Mouse (Mus musculus) bone marrow macrophage, adult 2 months (primary cell): ENCODE data around the gene Ciao1.

Experiments used
- CTCF ChIP-seq: IDR thresholded peaks from 2 replicates; pipeline ENCODE4 v1.5.1; 2012; ENCODE audit warnings: low read depth, mild to moderate bottlenecking, low read length, moderate library complexity
- POLR2A ChIP-seq: IDR thresholded peaks from 2 replicates; pipeline ENCODE4 v1.6.1; 2012; ENCODE audit warnings: mild to moderate bottlenecking, low read depth, low read length, borderline replicate concordance

DNA sequence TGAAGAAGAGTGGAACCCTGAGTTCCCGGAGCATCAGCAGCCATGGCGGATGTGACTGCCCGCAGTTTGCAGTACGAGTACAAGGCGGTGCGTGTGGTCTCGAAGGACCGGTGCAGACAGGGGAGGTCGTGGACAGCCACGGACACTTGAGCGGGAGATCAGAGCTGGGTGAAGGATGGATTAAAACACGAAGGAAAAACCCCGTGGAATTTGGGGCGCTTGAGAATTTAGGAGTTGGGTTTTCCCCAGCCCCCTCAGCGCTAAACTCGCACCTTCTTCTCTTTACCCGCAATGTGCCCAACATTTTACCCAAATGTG lies 39.2 kb downstream of the Ciao1 start:
- TF ChIP-seq CTCF (no peak), POLR2A (no peak)
